Mouse (Mus musculus): Measurements from ENCODE around the gene Rrp9. TPM values are rescaled to one million over a fixed set of nuclear protein-coding genes. Genes with fewer than 3 reads are reported as not detected.

Rrp9 gene
- polyA plus RNA-seq (2014; fragmentation: Nextera tagmentation; extraction: Ambion mirVana) = 36.1 and 36.2 TPM in 2 replicates

- 92% methylated on average over 10 of the region's 10 CpGs for WGBS
- Histone ChIP-seq H3K9me3 (ENCODE audit: control insufficient read depth, low read length) (no peaks in the 10 kb centered on the region), H3K27me3 (ENCODE audit: control insufficient read depth, insufficient read depth, low read length) (no peaks in the 10 kb centered on the region), H3K4me1 (ENCODE audit: control insufficient read depth, insufficient read depth, low read length) (peaks cover 9% of the 10 kb centered on the region), H3K36me3 (ENCODE audit: control insufficient read depth, insufficient read depth, low read length) (peaks cover 2% of the 10 kb centered on the region; the same call in 1 of the 2 replicates), H3K4me3 (ENCODE audit: low read depth, low read length) (no peak within 1 kb of the TSS), H3K27ac (ENCODE audit: low read depth, low read length) (no peak within 1 kb of the TSS), H3K9ac (replicated peaks; ENCODE audit: low read depth, low read length) (no peak within 1 kb of the TSS), H3K4me2 (ENCODE audit: low read depth, low read length) (peak within 1 kb of the TSS; percentile 21; the same call in 1 of the 2 replicates)
- no peak for ATAC-seq (ENCODE audit: low read depth)
These were observed at the start of gene Rrp9 for GRCm38 (mm10) chr9:106475663-106476001. Gene Rrp9 (plus strand): TSS chr9:106475963.

DNA sequence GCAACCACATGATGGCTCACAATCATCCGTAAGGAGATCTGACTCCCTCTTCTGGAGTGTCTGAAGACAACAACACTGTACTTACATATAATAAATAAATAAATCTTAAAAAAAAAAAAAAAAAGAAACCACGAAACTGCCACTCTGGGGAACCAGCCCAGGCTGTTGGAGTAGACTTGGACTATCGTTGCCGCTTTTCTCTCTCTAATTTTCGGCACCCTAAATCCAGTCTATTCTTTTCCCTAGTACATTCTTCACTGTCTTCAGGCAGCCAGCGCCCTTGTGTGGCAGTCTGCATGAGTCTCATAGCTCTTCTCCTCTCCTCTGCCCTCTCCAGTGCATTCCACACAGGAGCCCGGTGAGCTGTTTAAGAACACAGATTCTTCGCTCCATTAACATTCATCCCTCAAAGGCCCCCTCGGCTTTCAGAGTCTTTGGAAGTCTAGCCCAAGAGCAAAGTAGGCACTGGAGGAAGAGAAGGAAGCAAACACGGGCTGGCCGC, 47.0 kb upstream of the Rrp9 start:
- Histone ChIP-seq H3K4me2 (ENCODE audit: low read depth, low read length) (peak overlapping the region; percentile 81), H3K4me3 (ENCODE audit: low read depth, low read length) (peak overlapping the region; percentile 45), H3K9ac (replicated peaks; ENCODE audit: low read depth, low read length) (peak overlapping the region; percentile 46), H3K36me3 (ENCODE audit: control insufficient read depth, insufficient read depth, low read length) (peaks cover 23% of the 10 kb centered on the region), H3K4me1 (ENCODE audit: control insufficient read depth, insufficient read depth, low read length) (peaks cover 7% of the 10 kb centered on the region), H3K27me3 (ENCODE audit: control insufficient read depth, insufficient read depth, low read length) (no peaks in the 10 kb centered on the region), H3K27ac (ENCODE audit: low read depth, low read length) (peak overlapping the region; percentile 93), H3K9me3 (ENCODE audit: control insufficient read depth, low read length) (no peaks in the 10 kb centered on the region)
- peak; percentile 62 for ATAC-seq (ENCODE audit: low read depth)
- WGBS = 17% methylated on average over 11 of the region's 11 CpGs

DNA sequence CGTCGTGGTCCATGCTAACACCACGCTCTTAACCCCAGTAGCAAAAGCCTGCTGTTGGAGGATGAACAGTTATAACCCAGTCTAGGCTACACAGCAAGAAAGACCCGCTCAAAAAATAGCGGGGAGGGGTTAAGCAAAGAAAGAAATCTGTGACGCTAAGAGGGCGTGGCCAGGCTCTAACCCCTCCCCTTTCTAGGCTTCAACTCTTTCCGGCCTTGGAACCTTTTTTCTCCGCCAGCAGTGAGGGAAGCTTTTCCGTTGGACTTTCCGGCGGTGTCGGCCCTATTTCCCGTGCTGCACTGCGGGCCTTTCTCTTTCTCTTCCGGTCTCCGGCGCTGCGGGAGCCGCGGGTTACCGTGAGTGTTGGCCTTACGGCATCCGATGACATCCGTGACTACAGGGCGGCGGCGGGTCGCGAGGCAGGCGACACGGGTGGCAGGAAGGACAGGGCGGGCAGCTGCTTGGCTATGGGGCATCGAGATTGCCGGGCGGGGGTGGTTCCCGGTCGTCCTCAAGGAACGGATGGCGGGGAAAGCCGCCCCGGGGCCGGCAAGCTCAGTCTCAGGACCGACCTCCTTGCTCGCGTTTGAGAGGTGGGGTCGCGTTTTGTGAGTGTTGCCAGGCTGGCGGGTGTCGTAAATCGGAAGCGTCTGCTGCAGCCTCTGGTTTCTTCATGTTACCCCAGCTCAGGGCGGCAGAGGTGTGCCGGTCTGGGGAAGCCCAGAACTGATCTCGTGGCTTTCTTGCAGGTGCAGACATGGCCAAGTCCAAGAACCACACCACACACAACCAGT, 46.3 kb upstream of the Rrp9 start, which contains the start of gene Rpl29:
TSS of gene Rpl29 (plus strand) at position 234 of the 794 bp plus-strand sequence.
- under 1% methylated on average over 55 of the region's 55 CpGs for WGBS
- no peaks in the 10 kb centered on the region for H3K27me3 ChIP-seq (ENCODE audit: control insufficient read depth, insufficient read depth, low read length)
- peak within 1 kb of the TSS; percentile 45 for H3K4me3 ChIP-seq (ENCODE audit: low read depth, low read length)
- ATAC-seq (ENCODE audit: low read depth) = peak; percentile 88
- H3K4me2 ChIP-seq (ENCODE audit: low read depth, low read length) = peak within 1 kb of the TSS; percentile 81
- peak within 1 kb of the TSS; percentile 93 for H3K27ac ChIP-seq (ENCODE audit: low read depth, low read length)
- H3K4me1 ChIP-seq (ENCODE audit: control insufficient read depth, insufficient read depth, low read length) = peaks cover 7% of the 10 kb centered on the region
- H3K9ac ChIP-seq (replicated peaks; ENCODE audit: low read depth, low read length) = peak within 1 kb of the TSS; percentile 85
- no peaks in the 10 kb centered on the region for H3K9me3 ChIP-seq (ENCODE audit: control insufficient read depth, low read length)
- peaks cover 26% of the 10 kb centered on the region for H3K36me3 ChIP-seq (ENCODE audit: control insufficient read depth, insufficient read depth, low read length)

DNA sequence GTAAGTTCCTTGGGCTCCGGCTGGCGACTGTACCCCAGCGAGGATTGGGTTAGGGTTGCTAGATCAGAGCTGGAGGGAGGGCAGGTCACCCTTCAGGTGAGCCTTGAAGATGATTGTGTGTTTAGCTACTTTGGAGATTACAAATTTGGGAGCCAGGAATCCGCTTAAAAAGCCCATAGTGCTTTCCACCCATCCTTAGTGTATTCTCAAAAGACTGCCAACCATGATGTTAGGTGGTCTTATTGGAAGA, 45.8 kb upstream of the Rrp9 start:
- H3K27me3 ChIP-seq (ENCODE audit: control insufficient read depth, insufficient read depth, low read length) = no peaks in the 10 kb centered on the region
- WGBS = 2% methylated on average over 4 of the region's 4 CpGs
- peaks cover 7% of the 10 kb centered on the region for H3K4me1 ChIP-seq (ENCODE audit: control insufficient read depth, insufficient read depth, low read length)
- H3K4me2 ChIP-seq (ENCODE audit: low read depth, low read length) = peak overlapping the region; percentile 73
- no peaks in the 10 kb centered on the region for H3K9me3 ChIP-seq (ENCODE audit: control insufficient read depth, low read length)
- peak overlapping the region; percentile 85 for H3K9ac ChIP-seq (replicated peaks; ENCODE audit: low read depth, low read length)
- peak overlapping the region; percentile 93 for H3K27ac ChIP-seq (ENCODE audit: low read depth, low read length)
- H3K4me3 ChIP-seq (ENCODE audit: low read depth, low read length) = peak overlapping the region; percentile 45
- peaks cover 26% of the 10 kb centered on the region for H3K36me3 ChIP-seq (ENCODE audit: control insufficient read depth, insufficient read depth, low read length)
- no peak for ATAC-seq (ENCODE audit: low read depth)

GRCm38 (mm10) chr9:106433389-106433788, 42.4 kb upstream of the Rrp9 start:
- Histone ChIP-seq H3K27me3 (ENCODE audit: control insufficient read depth, insufficient read depth, low read length) (no peaks in the 10 kb centered on the region), H3K9ac (replicated peaks; ENCODE audit: low read depth, low read length) (no peak overlapping the region)

GRCm38 (mm10) chr9:106436566-106436965, 39.2 kb upstream of the Rrp9 start:
- Histone ChIP-seq H3K4me2 (ENCODE audit: low read depth, low read length) (no peak overlapping the region), H3K27me3 (ENCODE audit: control insufficient read depth, insufficient read depth, low read length) (no peaks in the 10 kb centered on the region), H3K36me3 (ENCODE audit: control insufficient read depth, insufficient read depth, low read length) (peaks cover 22% of the 10 kb centered on the region), H3K27ac (ENCODE audit: low read depth, low read length) (no peak overlapping the region), H3K9me3 (ENCODE audit: control insufficient read depth, low read length) (no peaks in the 10 kb centered on the region), H3K9ac (replicated peaks; ENCODE audit: low read depth, low read length) (no peak overlapping the region), H3K4me1 (ENCODE audit: control insufficient read depth, insufficient read depth, low read length) (peaks cover 15% of the 10 kb centered on the region; the same call in 1 of the 2 replicates), H3K4me3 (ENCODE audit: low read depth, low read length) (no peak overlapping the region)
- ATAC-seq (ENCODE audit: low read depth) = no peak
- WGBS = 87% methylated on average over 9 of the region's 9 CpGs

More at GRCm38 (mm10) chr9:106433389-106433788, 42.4 kb upstream of the Rrp9 start:
- Histone ChIP-seq H3K36me3 (ENCODE audit: control insufficient read depth, insufficient read depth, low read length) (peaks cover 26% of the 10 kb centered on the region), H3K4me3 (ENCODE audit: low read depth, low read length) (no peak overlapping the region), H3K27ac (ENCODE audit: low read depth, low read length) (no peak overlapping the region), H3K9me3 (ENCODE audit: control insufficient read depth, low read length) (no peaks in the 10 kb centered on the region), H3K4me1 (ENCODE audit: control insufficient read depth, insufficient read depth, low read length) (peaks cover 17% of the 10 kb centered on the region), H3K4me2 (ENCODE audit: low read depth, low read length) (no peak overlapping the region)
- 79% methylated on average over 7 of the region's 7 CpGs for WGBS
- ATAC-seq (ENCODE audit: low read depth) = no peak

DNA sequence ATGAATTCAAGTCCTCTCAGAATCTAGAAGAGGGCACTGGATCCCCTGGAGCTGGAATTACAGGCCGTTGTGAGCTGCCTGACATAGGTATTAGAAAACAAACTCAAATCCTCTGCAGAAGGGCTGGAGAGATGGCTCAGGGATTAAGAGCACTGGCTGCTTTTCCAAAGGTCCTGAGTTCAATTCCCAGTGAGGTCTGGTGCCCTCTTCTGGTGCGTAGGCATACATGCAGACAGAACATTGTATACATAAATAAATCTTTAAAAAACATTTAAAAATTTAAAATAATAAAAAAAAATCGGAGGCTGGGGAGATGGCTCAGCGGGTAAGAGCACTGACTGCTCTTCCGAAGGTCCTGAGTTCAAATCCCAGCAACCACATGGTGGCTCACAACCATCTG, 33.1 kb upstream of the Rrp9 start:
- 84% methylated on average over 5 of the region's 5 CpGs for WGBS
- no peak overlapping the region for H3K9ac ChIP-seq (replicated peaks; ENCODE audit: low read depth, low read length)
- no peak for ATAC-seq (ENCODE audit: low read depth)
- H3K4me2 ChIP-seq (ENCODE audit: low read depth, low read length) = no peak overlapping the region
- H3K4me1 ChIP-seq (ENCODE audit: control insufficient read depth, insufficient read depth, low read length) = peaks cover 10% of the 10 kb centered on the region; the same call in 1 of the 2 replicates
- H3K4me3 ChIP-seq (ENCODE audit: low read depth, low read length) = no peak overlapping the region
- no peak overlapping the region for H3K27ac ChIP-seq (ENCODE audit: low read depth, low read length)
- no peaks in the 10 kb centered on the region for H3K27me3 ChIP-seq (ENCODE audit: control insufficient read depth, insufficient read depth, low read length)
- no peaks in the 10 kb centered on the region for H3K9me3 ChIP-seq (ENCODE audit: control insufficient read depth, low read length)
- H3K36me3 ChIP-seq (ENCODE audit: control insufficient read depth, insufficient read depth, low read length) = no peaks in the 10 kb centered on the region

DNA sequence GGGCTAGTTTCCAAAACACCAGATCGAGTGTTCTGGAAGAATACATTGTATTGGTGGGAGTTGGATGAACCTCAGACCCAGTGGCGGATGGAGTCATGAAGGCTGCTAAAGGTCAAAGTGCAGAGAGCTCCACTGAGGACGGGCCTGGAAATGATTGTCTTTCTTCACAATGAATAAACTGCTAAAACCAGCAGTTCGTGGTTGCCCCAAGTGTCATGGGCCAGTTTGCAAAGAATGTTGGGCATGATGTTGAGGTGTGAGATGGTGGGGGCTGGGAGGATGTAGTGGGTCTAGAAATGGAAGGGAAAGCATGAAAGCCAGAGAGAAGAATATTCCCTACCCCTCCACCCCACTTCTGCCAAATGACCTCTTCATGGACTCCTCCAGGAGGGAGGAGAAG, 30.9 kb upstream of the Rrp9 start:
- Histone ChIP-seq H3K4me2 (ENCODE audit: low read depth, low read length) (no peak overlapping the region), H3K9ac (replicated peaks; ENCODE audit: low read depth, low read length) (no peak overlapping the region), H3K4me1 (ENCODE audit: control insufficient read depth, insufficient read depth, low read length) (peaks cover 13% of the 10 kb centered on the region), H3K4me3 (ENCODE audit: low read depth, low read length) (no peak overlapping the region), H3K36me3 (ENCODE audit: control insufficient read depth, insufficient read depth, low read length) (no peaks in the 10 kb centered on the region), H3K27ac (ENCODE audit: low read depth, low read length) (no peak overlapping the region), H3K9me3 (ENCODE audit: control insufficient read depth, low read length) (no peaks in the 10 kb centered on the region), H3K27me3 (ENCODE audit: control insufficient read depth, insufficient read depth, low read length) (no peaks in the 10 kb centered on the region)
- 79% methylated on average over 4 of the region's 4 CpGs for WGBS
- ATAC-seq (ENCODE audit: low read depth) = no peak

DNA sequence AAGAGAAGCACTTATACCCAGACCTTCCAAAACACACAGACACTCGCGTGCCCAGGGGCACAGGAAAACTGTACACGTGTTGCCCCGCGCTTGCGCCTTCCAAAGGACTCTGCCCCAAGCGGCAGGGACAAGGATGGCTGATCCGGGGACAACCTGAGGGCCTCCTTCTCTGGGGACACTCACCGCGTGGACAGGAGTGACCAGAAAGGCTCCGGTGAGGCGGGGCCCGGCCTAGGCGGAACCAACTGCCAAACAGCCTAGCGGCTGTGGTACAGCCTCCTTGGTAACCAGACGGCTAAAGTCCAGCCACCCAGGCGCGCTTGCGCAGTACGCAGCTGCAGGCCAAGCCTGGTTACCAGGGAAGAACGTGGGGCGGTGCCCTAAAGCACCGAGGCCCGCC, 28.4 kb upstream of the Rrp9 start, which contains the start of the genes Abhd14b and Abhd14a:
TSS of gene Abhd14b (plus strand) at position 112 of the 400 bp plus-strand sequence.
TSS of gene Abhd14a (minus strand) at position 331 of the 400 bp plus-strand sequence.
- H3K27ac ChIP-seq (ENCODE audit: low read depth, low read length) = peak within 1 kb of the TSS; percentile 70
- H3K9ac ChIP-seq (replicated peaks; ENCODE audit: low read depth, low read length) = peak within 1 kb of the TSS; percentile 58
- ATAC-seq (ENCODE audit: low read depth) = peak; percentile 78
- no peaks in the 10 kb centered on the region for H3K9me3 ChIP-seq (ENCODE audit: control insufficient read depth, low read length)
- no peaks in the 10 kb centered on the region for H3K27me3 ChIP-seq (ENCODE audit: control insufficient read depth, insufficient read depth, low read length)
- peak within 1 kb of the TSS; percentile 78 for H3K4me2 ChIP-seq (ENCODE audit: low read depth, low read length)
- no peaks in the 10 kb centered on the region for H3K36me3 ChIP-seq (ENCODE audit: control insufficient read depth, insufficient read depth, low read length)
- peak within 1 kb of the TSS; percentile 53 for H3K4me3 ChIP-seq (ENCODE audit: low read depth, low read length)
- 0% methylated on average over 24 of the region's 24 CpGs for WGBS
- peaks cover 18% of the 10 kb centered on the region for H3K4me1 ChIP-seq (ENCODE audit: control insufficient read depth, insufficient read depth, low read length)

All from neural tube, embryonic 14.5 days (tissue).